Mouse (Mus musculus) kidney, adult 11 months (tissue): ENCODE measurements at regions not wholly inside any gene's neighbourhood (a gene's known extent, or its start where the extent isn't known, plus 50 kb on each side); places are given as distances from the start of the nearest gene placed in this dataset.

ENCODE experiments used
- DNase-seq: peaks from one replicate; pipeline ENCODE4 v3.0.0; 2022

- no peak for DNase-seq
Measured at GRCm38 (mm10) chr1:195312426-195312825, 135.9 kb upstream of the Cr2 start.

GRCm38 (mm10) chr1:195285076-195285475 lies 108.6 kb upstream of the Cr2 start:
- DNase-seq, result no peak

- DNase-seq, result peak; percentile 85
Measured at GRCm38 (mm10) chr1:195241496-195241895, 65.0 kb upstream of the Cr2 start.

GRCm38 (mm10) chr1:195232658-195233057 lies 56.1 kb upstream of the Cr2 start:
- DNase-seq, result peak; percentile 34

GRCm38 (mm10) chr1:195227007-195227406 lies 50.5 kb upstream of the Cr2 start:
- DNase-seq, result no peak
